Mouse (Mus musculus) liver, embryonic 15.5 days (tissue): ENCODE data around the gene Slc47a1. TPM values are rescaled to one million over a fixed set of nuclear protein-coding genes. Genes with fewer than 3 reads are reported as not detected.

ENCODE experiments used
- ATAC-seq: fragments of 200-750 bp; cut with Nextera tagmentation; 2 replicates; pipeline ENCODE4 v1.8.0; 2017; ENCODE audit warnings: moderate number of reproducible peaks, mild to moderate bottlenecking, moderate library complexity; ENCODE audit not compliant: insufficient read depth
- H3K27ac ChIP-seq: fragments of 300-500 bp; sonication (generic); replicated peaks from 2 replicates; pipeline ENCODE4 v1.5.1; 2015; ENCODE audit warnings: mild to moderate bottlenecking, inconsistent platforms
- H3K27me3 ChIP-seq: fragments of 300-500 bp; sonication (generic); 2 replicates; pipeline ENCODE4 v1.6.1; 2015; ENCODE audit warnings: mild to moderate bottlenecking, inconsistent platforms
- H3K36me3 ChIP-seq: fragments of 300-500 bp; sonication (generic); replicated peaks from 2 replicates; pipeline ENCODE4 v1.6.1; 2015; ENCODE audit warnings: moderate library complexity, mild to moderate bottlenecking, inconsistent platforms
- H3K4me1 ChIP-seq: fragments of 300-500 bp; sonication (generic); replicated peaks from 2 replicates; pipeline ENCODE4 v1.6.1; 2015; ENCODE audit warnings: inconsistent platforms
- H3K4me2 ChIP-seq: fragments of 300-500 bp; sonication (generic); 2 replicates; pipeline ENCODE4 v1.6.1; 2015; ENCODE audit warnings: moderate library complexity, mild to moderate bottlenecking, inconsistent platforms
- H3K4me3 ChIP-seq: fragments of 300-500 bp; sonication (generic); replicated peaks from 2 replicates; pipeline ENCODE4 v1.5.1; 2015; ENCODE audit warnings: mild to moderate bottlenecking, inconsistent platforms
- H3K9ac ChIP-seq: fragments of 300-500 bp; sonication (generic); 2 replicates; pipeline ENCODE4 v1.6.1; 2015; ENCODE audit warnings: moderate library complexity, mild to moderate bottlenecking, inconsistent platforms
- H3K9me3 ChIP-seq: fragments of 300-500 bp; sonication (generic); replicated peaks from 2 replicates; pipeline ENCODE4 v1.6.1; 2016; ENCODE audit warnings: inconsistent platforms
- WGBS: fragments of 180-500 bp; shearing (Covaris S2); methylation state at CpG from one replicate; pipeline ENCODE4 v1.1.7; 2015; ENCODE audit warnings: mixed read lengths; ENCODE audit not compliant: insufficient replicate concordance; 5-methylcytosine and 5-hydroxymethylcytosine counted together
- polyA plus RNA-seq: library from polyadenylated mRNA; unstranded; fragments of >200 nt; fragmentation: Nextera tagmentation; extraction: Ambion mirVana; gene quantifications from 2 replicates; pipeline ENCODE4 v1.2.1, GENCODE M21; 2015

Slc47a1 gene
- polyA plus RNA-seq, 1 experiment from 2014 or later, result 14.6 TPM

GRCm38 (mm10) chr11:61368668-61369067 is 9.5 kb downstream of the Slc47a1 start:
- Histone ChIP-seq H3K27ac (no peak overlapping the region), H3K4me3 (no peak overlapping the region), H3K4me1 (no peaks in the 10 kb centered on the region), H3K27me3 (no peaks in the 10 kb centered on the region), H3K4me2 (no peak overlapping the region), H3K36me3 (no peaks in the 10 kb centered on the region), H3K9ac (no peak overlapping the region), H3K9me3 (no peaks in the 10 kb centered on the region)
- no peak for ATAC-seq
- 65% methylated on average over 2 of the region's 2 CpGs for WGBS

GRCm38 (mm10) chr11:61366517-61367273 is 11.4 kb downstream of the Slc47a1 start:
- Histone ChIP-seq H3K4me2 (no peak overlapping the region), H3K27me3 (no peaks in the 10 kb centered on the region), H3K27ac (no peak overlapping the region), H3K9ac (no peak overlapping the region), H3K4me1 (no peaks in the 10 kb centered on the region), H3K4me3 (no peak overlapping the region), H3K9me3 (no peaks in the 10 kb centered on the region), H3K36me3 (no peaks in the 10 kb centered on the region)
- 47% methylated on average over 9 of the region's 9 CpGs for WGBS
- ATAC-seq, result no peak

- Histone ChIP-seq H3K9ac (no peak overlapping the region), H3K4me3 (no peak overlapping the region), H3K9me3 (no peaks in the 10 kb centered on the region), H3K27me3 (no peaks in the 10 kb centered on the region), H3K27ac (no peak overlapping the region), H3K4me2 (no peak overlapping the region), H3K4me1 (no peaks in the 10 kb centered on the region), H3K36me3 (no peaks in the 10 kb centered on the region)
- 47% methylated on average over 3 of the region's 3 CpGs for WGBS
- ATAC-seq, result no peak
These were observed 12.2 kb downstream of the Slc47a1 start for GRCm38 (mm10) chr11:61365938-61366337.

- Histone ChIP-seq H3K4me3 (no peak overlapping the region), H3K9me3 (no peaks in the 10 kb centered on the region), H3K27ac (no peak overlapping the region), H3K27me3 (no peaks in the 10 kb centered on the region), H3K36me3 (no peaks in the 10 kb centered on the region), H3K9ac (no peak overlapping the region), H3K4me1 (no peaks in the 10 kb centered on the region), H3K4me2 (no peak overlapping the region)
- ATAC-seq, result no peak
- 70% methylated on average over 6 of the region's 6 CpGs for WGBS
These were observed 14.0 kb downstream of the Slc47a1 start for GRCm38 (mm10) chr11:61364096-61364495.

GRCm38 (mm10) chr11:61361515-61362190 is 16.5 kb downstream of the Slc47a1 start:
- Histone ChIP-seq H3K9me3 (no peaks in the 10 kb centered on the region), H3K4me2 (no peak overlapping the region), H3K4me1 (no peaks in the 10 kb centered on the region), H3K27me3 (no peaks in the 10 kb centered on the region), H3K27ac (no peak overlapping the region), H3K9ac (no peak overlapping the region), H3K36me3 (no peaks in the 10 kb centered on the region), H3K4me3 (no peak overlapping the region)
- ATAC-seq, result no peak
- 73% methylated on average over 11 of the region's 11 CpGs for WGBS

- no peak for ATAC-seq
- 76% methylated on average over 9 of the region's 9 CpGs for WGBS
- Histone ChIP-seq H3K4me2 (no peak overlapping the region), H3K27ac (no peak overlapping the region), H3K27me3 (no peaks in the 10 kb centered on the region), H3K36me3 (no peaks in the 10 kb centered on the region), H3K9ac (no peak overlapping the region), H3K4me1 (peaks cover 9% of the 10 kb centered on the region; the same call in 1 of the 2 replicates), H3K9me3 (no peaks in the 10 kb centered on the region), H3K4me3 (no peak overlapping the region)
These were observed 21.5 kb downstream of the Slc47a1 start for GRCm38 (mm10) chr11:61356600-61356999.

GRCm38 (mm10) chr11:61356111-61356510 is 22.0 kb downstream of the Slc47a1 start:
- WGBS, result 62% methylated on average over 6 of the region's 6 CpGs
- H3K4me3 ChIP-seq, result no peak overlapping the region
- no peaks in the 10 kb centered on the region for H3K27me3 ChIP-seq
- no peak overlapping the region for H3K27ac ChIP-seq
- peaks cover 9% of the 10 kb centered on the region; the same call in 1 of the 2 replicates for H3K4me1 ChIP-seq
- H3K4me2 ChIP-seq, result no peak overlapping the region
- H3K9ac ChIP-seq, result no peak overlapping the region
- no peaks in the 10 kb centered on the region for H3K9me3 ChIP-seq
- H3K36me3 ChIP-seq, result no peaks in the 10 kb centered on the region
- no peak for ATAC-seq

GRCm38 (mm10) chr11:61355351-61355750 is 22.8 kb downstream of the Slc47a1 start:
- Histone ChIP-seq H3K4me1 (peaks cover 9% of the 10 kb centered on the region; the same call in 1 of the 2 replicates), H3K36me3 (no peaks in the 10 kb centered on the region), H3K27ac (no peak overlapping the region), H3K27me3 (no peaks in the 10 kb centered on the region), H3K4me2 (no peak overlapping the region), H3K4me3 (no peak overlapping the region), H3K9me3 (no peaks in the 10 kb centered on the region), H3K9ac (no peak overlapping the region)
- 65% methylated on average over 5 of the region's 5 CpGs for WGBS
- ATAC-seq, result no peak

- no peaks in the 10 kb centered on the region for H3K36me3 ChIP-seq
- H3K9ac ChIP-seq, result no peak overlapping the region
- H3K4me1 ChIP-seq, result peaks cover 9% of the 10 kb centered on the region; the same call in 1 of the 2 replicates
- no peak overlapping the region for H3K4me2 ChIP-seq
- 54% methylated on average over 6 of the region's 6 CpGs for WGBS
- H3K27me3 ChIP-seq, result no peaks in the 10 kb centered on the region
- no peak overlapping the region for H3K27ac ChIP-seq
- no peaks in the 10 kb centered on the region for H3K9me3 ChIP-seq
- no peak for ATAC-seq
- no peak overlapping the region for H3K4me3 ChIP-seq
These were observed 23.8 kb downstream of the Slc47a1 start for GRCm38 (mm10) chr11:61354346-61354745.

GRCm38 (mm10) chr11:61353038-61353437 is 25.1 kb downstream of the Slc47a1 start:
- H3K36me3 ChIP-seq, result no peaks in the 10 kb centered on the region
- peaks cover 9% of the 10 kb centered on the region; the same call in 1 of the 2 replicates for H3K4me1 ChIP-seq
- no peak overlapping the region for H3K4me2 ChIP-seq
- no peaks in the 10 kb centered on the region for H3K9me3 ChIP-seq
- H3K27ac ChIP-seq, result no peak overlapping the region
- no peak overlapping the region for H3K9ac ChIP-seq
- ATAC-seq, result no peak
- WGBS, result 48% methylated on average over 2 of the region's 2 CpGs
- peaks cover 7% of the 10 kb centered on the region for H3K27me3 ChIP-seq
- no peak overlapping the region for H3K4me3 ChIP-seq

- H3K4me3 ChIP-seq, result no peak overlapping the region
- no peak for ATAC-seq
These were observed 25.9 kb downstream of the Slc47a1 start for GRCm38 (mm10) chr11:61352138-61352651.

More at GRCm38 (mm10) chr11:61352138-61352651, 25.9 kb downstream of the Slc47a1 start:
- H3K4me1 ChIP-seq, result peaks cover 9% of the 10 kb centered on the region; the same call in 1 of the 2 replicates
- no peaks in the 10 kb centered on the region for H3K9me3 ChIP-seq
- H3K9ac ChIP-seq, result no peak overlapping the region
- 55% methylated on average over 9 of the region's 9 CpGs for WGBS
- no peaks in the 10 kb centered on the region for H3K36me3 ChIP-seq
- no peak overlapping the region for H3K27ac ChIP-seq
- H3K4me2 ChIP-seq, result no peak overlapping the region
- H3K27me3 ChIP-seq, result peaks cover 15% of the 10 kb centered on the region
